In the genomic region with DNA sequence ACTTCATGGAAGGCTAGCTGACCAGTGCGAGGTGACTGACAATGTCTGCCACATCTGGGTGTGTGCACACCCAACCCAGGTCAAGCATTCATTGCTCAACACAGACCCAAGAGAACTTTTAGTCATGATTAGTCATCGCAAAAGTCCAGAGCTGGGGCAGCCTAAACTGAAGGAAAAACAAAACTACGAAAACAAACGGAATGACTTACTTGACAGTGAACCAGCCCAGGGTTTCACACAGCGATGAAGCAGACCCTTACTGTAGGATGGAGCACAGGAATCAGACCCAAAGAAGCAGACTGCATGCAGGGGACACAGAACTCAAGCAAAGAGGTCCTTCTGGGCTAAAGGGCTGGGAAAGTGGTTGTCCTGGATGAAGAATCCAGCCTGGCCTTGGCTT, we compare ENCODE assay signal across 12 mouse cellular contexts. TPM values are rescaled to one million over a fixed set of nuclear protein-coding genes. Genes with fewer than 3 reads are reported as not detected.
DNase-seq lines count a peak whose midpoint lies in the region; ATAC-seq and TF ChIP-seq lines count a peak whose summit lies in the region.
"Had no signal": no experiment of that assay in that cellular context is flagged by ENCODE, and none has a peak within 500 bp of the region (broad histone marks: within the 10 kb centered on the region; RNA-seq: fewer than 3 reads in every experiment).

No protein-coding gene starts in this region.

- no peak for TF ChIP-seq CTCF in testis, adult 2 months (IDR thresholded peaks at IDR 0.05; ENCODE audit: control insufficient read depth, insufficient read depth, insufficient replicate concordance, low read depth, low read length)

- H3ac ChIP-seq in myocyte (ENCODE audit: control insufficient read depth, insufficient read length): no peak overlapping the region

- peak overlapping the region; percentile 1; the same call in 1 of the 2 replicates for H3K27ac ChIP-seq in testis, adult 2 months (ENCODE audit: control insufficient read depth, insufficient read depth, low read depth, low read length)
- no peak overlapping the region for H3K27ac ChIP-seq in hindbrain, embryonic 12.5 days
- H3K27ac ChIP-seq: embryonic facial prominence, embryonic 10.5 days; forebrain, embryonic 10.5 days; layer of hippocampus, adult 2 months had no signal

- TF ChIP-seq POLR2A in testis, adult 2 months (IDR thresholded peaks at IDR 0.05; ENCODE audit: control insufficient read depth, low read depth, low read length): no peak
- no peak for TF ChIP-seq POLR2A in myocyte (IDR thresholded peaks at IDR 0.05; ENCODE audit: insufficient read length, low read depth)

- H3K4me3 ChIP-seq in testis, adult 2 months (ENCODE audit: control insufficient read depth, low read depth, low read length): no peak overlapping the region
- H3K4me3 ChIP-seq in myocyte: no peak overlapping the region
- no peak overlapping the region for H3K4me3 ChIP-seq in hindbrain, embryonic 12.5 days
- H3K4me3 ChIP-seq: embryonic facial prominence, embryonic 10.5 days; forebrain, embryonic 10.5 days; layer of hippocampus, adult 2 months had no signal

- no peaks in the 10 kb centered on the region for H3K9me3 ChIP-seq in hindbrain, embryonic 12.5 days (replicated peaks)
- H3K9me3 ChIP-seq: embryonic facial prominence, embryonic 10.5 days; forebrain, embryonic 10.5 days; G1E had no signal

- DNase-seq in gastrocnemius, adult 18-20 months (ENCODE audit: low spot score): peak; percentile 64
- DNase-seq in gastrocnemius, postnatal 10 days: no peak
- DNase-seq in testis, postnatal 10 days (ENCODE audit: low spot score): no peak
- DNase-seq in adrenal gland, postnatal 36 days: peak; percentile 27 to 41
- no peak for DNase-seq in layer of hippocampus, adult 9-11 months

- H3K4me2 ChIP-seq in myocyte (ENCODE audit: low read depth): peak overlapping the region; percentile 70
- H3K4me2 ChIP-seq in hindbrain, embryonic 12.5 days (replicated peaks): no peak overlapping the region

- ATAC-seq in hindbrain, embryonic 12.5 days (ENCODE audit: low FRiP score): no peak

- no peaks in the 10 kb centered on the region for H3K79me2 ChIP-seq in myocyte (ENCODE audit: control insufficient read depth, insufficient read depth)

- H3K9ac ChIP-seq in hindbrain, embryonic 12.5 days: no peak overlapping the region

- no peaks in the 10 kb centered on the region for H3K27me3 ChIP-seq in testis, adult 2 months (ENCODE audit: control insufficient read depth, insufficient read depth, low read length)
- no peaks in the 10 kb centered on the region for H3K27me3 ChIP-seq in myocyte (ENCODE audit: control insufficient read depth, insufficient read depth, insufficient read length)
- H3K27me3 ChIP-seq in hindbrain, embryonic 12.5 days: no peaks in the 10 kb centered on the region

- peaks cover 4% of the 10 kb centered on the region for H3K4me1 ChIP-seq in testis, adult 2 months (ENCODE audit: control insufficient read depth, insufficient read depth, low read length)
- H3K4me1 ChIP-seq in hindbrain, embryonic 12.5 days: no peaks in the 10 kb centered on the region
- H3K4me1 ChIP-seq: forebrain, embryonic 10.5 days had no signal

- no peaks in the 10 kb centered on the region; the same call in 1 of the 2 replicates for H3K36me3 ChIP-seq in testis, adult 2 months (ENCODE audit: control insufficient read depth, insufficient read depth, low read length)
- no peaks in the 10 kb centered on the region for H3K36me3 ChIP-seq in myocyte (ENCODE audit: control insufficient read depth, insufficient read depth)
- no peaks in the 10 kb centered on the region for H3K36me3 ChIP-seq in hindbrain, embryonic 12.5 days

- WGBS in hindbrain, embryonic 12.5 days: 95% methylated on average over 5 of the region's 5 CpGs

TF ChIP-seq in myocyte, 11 proteins besides CTCF, POLR2A, EP300 and RAD21:
- TF ChIP-seq TCF12 (IDR thresholded peaks at IDR 0.05; ENCODE audit: insufficient read depth, poor library complexity, severe bottlenecking) (no peak), MYOG (IDR thresholded peaks at IDR 0.05; ENCODE audit: control insufficient read depth in 1 of 3, insufficient read depth in 1 of 3, insufficient read length in 2 of 3, low read depth in 2 of 3) (no peak), POLR2AphosphoS2 (IDR thresholded peaks at IDR 0.05; ENCODE audit: insufficient read length, low read depth) (no peak), CEBPB (IDR thresholded peaks at IDR 0.05; ENCODE audit: insufficient read depth, poor library complexity, severe bottlenecking) (peak; percentile 97), TCF3 (IDR thresholded peaks at IDR 0.05; ENCODE audit: insufficient read length, low read depth) (no peak), E2F4 (IDR thresholded peaks at IDR 0.05; ENCODE audit: insufficient read depth) (no peak), MYOD1 (IDR thresholded peaks at IDR 0.05; ENCODE audit: control insufficient read depth in 1 of 3, insufficient read length in 2 of 3, low read depth in 2 of 3) (no peak)

RNA-seq across cellular contexts. Expression of a gene that starts 21.0 kb away (rescaled TPM):
- 1 to 10 TPM; 2.3 to 2.9 TPM for total RNA-seq in gastrocnemius, adult 18-20 months (2021)
- 1 to 10 TPM; 3.2 to 4.5 TPM for total RNA-seq in gastrocnemius, postnatal 10 days (2021)
- 7.6 and 9.1 TPM in 2 replicates for polyA plus RNA-seq in testis, adult 2 months (2012; rRNA removed)
- 10 to 100 TPM in 1 of 2 experiments, 1 to 10 TPM in 1; 6.8 to 11.9 TPM for total RNA-seq in adrenal gland, postnatal 36 days (2021)
- 5.4 TPM for polyA plus RNA-seq in myocyte (2012; fragmentation: generic; extraction: Trizol)
- 8.2 and 8.6 TPM in 2 replicates for polyA plus RNA-seq in hindbrain, embryonic 12.5 days (2016; fragmentation: Nextera tagmentation; extraction: Ambion mirVana)

RNA-seq across cellular contexts. Expression of a gene that starts 49.4 kb away (rescaled TPM):
- 1 to 10 TPM; 4.2 to 9.1 TPM for total RNA-seq in gastrocnemius, adult 18-20 months (2021)
- total RNA-seq in gastrocnemius, postnatal 10 days (2021): 10 to 100 TPM; 15.1 to 21.1 TPM
- polyA plus RNA-seq in testis, adult 2 months (2012; rRNA removed): 3.0 and 4.5 TPM in 2 replicates
- 10 to 100 TPM; 36.4 to 37.6 TPM for total RNA-seq in adrenal gland, postnatal 36 days (2021)
- 44.0 TPM for polyA plus RNA-seq in myocyte (2012; fragmentation: generic; extraction: Trizol)
- polyA plus RNA-seq in hindbrain, embryonic 12.5 days (2016; fragmentation: Nextera tagmentation; extraction: Ambion mirVana): 22.3 and 26.1 TPM in 2 replicates
- total RNA-seq: G1E had no signal
- polyA plus RNA-seq: G1E had no signal

Comparison
In these comparisons a context has a peak if more than half of its experiments do, and no peak if none do; other contexts are left out.
1. DNase-seq: peak in gastrocnemius, adult 18-20 months (single experiment) and adrenal gland, postnatal 36 days (2 of 2); none in gastrocnemius, postnatal 10 days (single experiment), testis, postnatal 10 days (single experiment) and layer of hippocampus, adult 9-11 months (single experiment).